Mouse (Mus musculus) CH12.LX (cell line): ENCODE data around the gene Crlf1. TPM values are rescaled to one million over a fixed set of nuclear protein-coding genes. Genes with fewer than 3 reads are reported as not detected.

Source experiments
- DNase-seq: peaks from one replicate; pipeline ENCODE4 v3.0.0-alpha.2; 2013; ENCODE audit errors: extremely low read depth
- H3K27ac ChIP-seq: 2 replicates; pipeline ENCODE4 v1.5.1; 2012; ENCODE audit warnings: low read depth, mild to moderate bottlenecking, control low read depth, moderate library complexity; ENCODE audit not compliant: insufficient read depth
- H3K27me3 ChIP-seq: replicated peaks from 2 replicates; pipeline ENCODE3; 2012; ENCODE audit warnings: inconsistent platforms
- H3K36me3 ChIP-seq, 2 experiments: replicated peaks in 1 of 2; 2 replicates each; pipeline versions ENCODE3 to v1.6.1; 2012; ENCODE audit warnings: inconsistent platforms in 1 of 2, low read length in 1 of 2, mild to moderate bottlenecking in 1 of 2, mixed read lengths in 1 of 2, moderate library complexity in 1 of 2; ENCODE audit not compliant: control insufficient read depth in 1 of 2, insufficient read depth in 1 of 2
- H3K4me1 ChIP-seq, 2 experiments: 2 replicates each; pipeline ENCODE4 v1.6.1; 2012; ENCODE audit warnings: inconsistent platforms in 1 of 2, moderate library complexity in 1 of 2; ENCODE audit not compliant: insufficient read depth in 2 of 2, control insufficient read depth in 1 of 2
- H3K4me2 ChIP-seq: 2 replicates; pipeline ENCODE4 v1.6.1; 2012; ENCODE audit warnings: low read depth, mild to moderate bottlenecking, control low read depth; ENCODE audit not compliant: poor library complexity, insufficient read depth, severe bottlenecking
- H3K4me3 ChIP-seq, 3 experiments: fragments of 150-350 bp in 1 of 3; sonication (generic) in 1 of 3; replicated peaks in 1 of 3; 2 replicates each; pipeline versions ENCODE3 to v1.5.1; 2011 to 2012; ENCODE audit warnings: low read depth in 2 of 3, low read length in 2 of 3, mild to moderate bottlenecking in 2 of 3, moderate library complexity in 2 of 3, control low read depth in 1 of 3, improper control_type of control experiment in 1 of 3, inconsistent platforms in 1 of 3, mixed read lengths in 1 of 3; ENCODE audit not compliant: poor library complexity in 1 of 3
- H3K79me2 ChIP-seq: replicated peaks from 2 replicates; pipeline ENCODE4 v1.6.1; 2012; ENCODE audit warnings: mild to moderate bottlenecking, moderate library complexity; ENCODE audit not compliant: control insufficient read depth, poor library complexity, insufficient read depth, severe bottlenecking; ENCODE audit errors: extremely low read depth
- H3K9ac ChIP-seq: 2 replicates; pipeline ENCODE4 v1.6.1; 2012; ENCODE audit warnings: low read depth, mild to moderate bottlenecking, control low read depth, moderate library complexity; ENCODE audit not compliant: insufficient read depth
- H3K9me3 ChIP-seq: replicated peaks from 2 replicates; pipeline ENCODE3; 2012; ENCODE audit warnings: low read length, inconsistent platforms, mixed read lengths
- BHLHE40 ChIP-seq: IDR thresholded peaks from 2 replicates; pipeline ENCODE4 v1.6.1; 2011; ENCODE audit warnings: mild to moderate bottlenecking, low read depth, low read length, improper control_type of control experiment
- ELF1 ChIP-seq: IDR thresholded peaks from 2 replicates; pipeline ENCODE4 v1.6.1; 2014; ENCODE audit warnings: low read depth, mild to moderate bottlenecking, inconsistent platforms, low read length, improper control_type of control experiment
- EP300 ChIP-seq: IDR thresholded peaks from 2 replicates; pipeline ENCODE4 v1.6.1; 2011; ENCODE audit warnings: low read length, improper control_type of control experiment
- ETS1 ChIP-seq: conservative IDR thresholded peaks from 2 replicates; pipeline ENCODE4 v1.6.1; 2012; ENCODE audit warnings: low read depth, mild to moderate bottlenecking, inconsistent platforms, low read length, improper control_type of control experiment, moderate library complexity
- GABPA ChIP-seq: IDR thresholded peaks from 2 replicates; pipeline ENCODE4 v1.6.1; 2012; ENCODE audit warnings: low read depth, low read length, improper control_type of control experiment, inconsistent platforms; ENCODE audit not compliant: insufficient replicate concordance
- HCFC1 ChIP-seq: IDR thresholded peaks from 2 replicates; pipeline ENCODE4 v1.6.1; 2012; ENCODE audit warnings: low read depth, mild to moderate bottlenecking, inconsistent platforms, low read length, improper control_type of control experiment
- JUN ChIP-seq: IDR thresholded peaks from 2 replicates; pipeline ENCODE4 v1.6.1; 2011; ENCODE audit warnings: low read depth, mild to moderate bottlenecking, low read length, improper control_type of control experiment, moderate library complexity; ENCODE audit not compliant: insufficient read depth
- JUND ChIP-seq: conservative IDR thresholded peaks from 2 replicates; pipeline ENCODE4 v1.6.1; 2011; ENCODE audit warnings: low read depth, low read length, improper control_type of control experiment
- KAT2A ChIP-seq: IDR thresholded peaks from 2 replicates; pipeline ENCODE4 v1.6.1; 2012; ENCODE audit warnings: low read length, improper control_type of control experiment, inconsistent platforms; ENCODE audit not compliant: insufficient replicate concordance
- MAFK ChIP-seq: IDR thresholded peaks from 2 replicates; pipeline ENCODE4 v1.6.1; 2011; ENCODE audit warnings: low read length, improper control_type of control experiment; ENCODE audit not compliant: insufficient replicate concordance
- MAX ChIP-seq: IDR thresholded peaks from 2 replicates; pipeline ENCODE4 v1.6.1; 2011; ENCODE audit warnings: low read length, improper control_type of control experiment
- MAZ ChIP-seq: IDR thresholded peaks from 2 replicates; pipeline ENCODE4 v1.6.1; 2012; ENCODE audit warnings: low read depth, mild to moderate bottlenecking, inconsistent platforms, low read length, improper control_type of control experiment, moderate library complexity
- MXI1 ChIP-seq: IDR thresholded peaks from 2 replicates; pipeline ENCODE4 v1.6.1; 2011; ENCODE audit warnings: mild to moderate bottlenecking, low read depth, low read length, improper control_type of control experiment
- MYC ChIP-seq: IDR thresholded peaks from 2 replicates; pipeline ENCODE4 v1.6.1; 2011; ENCODE audit warnings: low read depth, mild to moderate bottlenecking, improper control_type of control experiment, low read length
- PAX5 ChIP-seq: IDR thresholded peaks from 2 replicates; pipeline ENCODE4 v1.6.1; 2012; ENCODE audit warnings: low read length, inconsistent platforms, mixed read lengths
- POLR2A ChIP-seq: IDR thresholded peaks from 2 replicates; pipeline ENCODE4 v1.6.1; 2011; ENCODE audit warnings: low read depth, mild to moderate bottlenecking, improper control_type of control experiment, low read length
- UBTF ChIP-seq: IDR thresholded peaks from 2 replicates; pipeline ENCODE4 v1.6.1; 2012; ENCODE audit warnings: low read depth, mild to moderate bottlenecking, inconsistent platforms, low read length, improper control_type of control experiment, moderate library complexity
- USF1 ChIP-seq: IDR thresholded peaks from 2 replicates; pipeline ENCODE4 v1.6.1; 2014; ENCODE audit warnings: low read depth, mild to moderate bottlenecking, inconsistent platforms, low read length, improper control_type of control experiment
- USF2 ChIP-seq: conservative IDR thresholded peaks from 2 replicates; pipeline ENCODE4 v1.6.1; 2011; ENCODE audit warnings: low read depth, low read length, improper control_type of control experiment
- ZC3H11A ChIP-seq: IDR thresholded peaks from 2 replicates; pipeline ENCODE4 v1.6.1; 2012; ENCODE audit warnings: low read depth, mild to moderate bottlenecking, inconsistent platforms, low read length, improper control_type of control experiment
- ZNF384 ChIP-seq: IDR thresholded peaks from 2 replicates; pipeline ENCODE4 v1.6.1; 2012; ENCODE audit warnings: low read depth, low read length, improper control_type of control experiment, inconsistent platforms
- dilution Hi-C: fragments of 300-500 bp; cut with MboI; formaldehyde crosslinking; loops from 2 replicates; pipeline ENCODE4 v1.14.3; 2020; ENCODE audit warnings: low sequenced_read_pairs; ENCODE audit not compliant: extremely low pct_unique_long_range_greater_than_20kb, extremely low pct_ligation_motif_present
- in situ Hi-C: fragments of 300-500 bp; cut with MboI; formaldehyde crosslinking; loops from 3 replicates; pipeline ENCODE4 v1.14.3; 2019; ENCODE audit warnings: low sequenced_read_pairs, low pct_ligation_motif_present, low pct_unique_long_range_greater_than_20kb, mixed read lengths
- polyA plus RNA-seq: library from polyadenylated mRNA; unstranded; fragments of >175 nt; gene quantifications from 2 replicates; pipeline ENCODE4 v1.2.1, GENCODE M21; 2012; ENCODE audit warnings: low read depth; ENCODE audit not compliant: insufficient read length
- total RNA-seq, 2 experiments: library from RNA; depleted of rRNA; stranded (reverse); fragments of 300-350 nt in 1 of 2; fragments of >200 nt in 1 of 2; gene quantifications; 2 replicates each; pipeline ENCODE4 v1.2.3; 2012 to 2014

The Crlf1 gene
- total and polyA plus RNA-seq, 3 experiments: 0.42 to 1.1 (median 0.44) TPM

DNA sequence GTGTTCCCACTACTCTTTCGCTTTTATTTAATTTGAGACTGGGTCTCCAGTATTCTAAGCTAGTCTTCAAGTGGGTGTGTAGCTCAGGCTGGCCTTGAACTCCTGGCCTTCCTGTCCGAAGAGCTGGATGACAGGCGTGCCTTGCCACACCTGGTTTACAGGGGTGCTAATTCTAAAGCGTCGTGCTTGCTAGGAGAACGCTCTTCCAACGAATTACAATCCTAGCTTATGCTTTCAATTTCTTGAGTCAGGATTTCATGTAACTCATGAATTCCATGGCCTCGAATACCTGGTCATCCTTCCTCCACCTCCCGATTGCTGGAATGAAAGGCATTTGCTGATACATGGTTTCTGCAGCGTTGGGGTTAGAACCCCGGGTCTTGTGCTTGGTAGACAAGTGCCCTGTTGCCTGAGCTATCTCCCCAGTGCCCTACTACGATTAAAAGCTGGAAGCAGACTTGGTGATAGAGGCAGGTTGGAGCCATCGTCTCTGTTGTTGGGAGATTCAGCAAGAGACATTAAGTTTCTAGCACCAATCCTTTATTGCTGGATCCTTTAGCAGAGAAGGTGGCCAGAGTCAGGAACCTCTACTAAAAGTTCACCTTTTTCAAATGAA, 35.3 kb downstream of the Crlf1 start:
- DNase-seq: no peak
- H3K4me3 ChIP-seq: peak overlapping the region; percentile 86 to 97 (median 90)
- no peaks in the 10 kb centered on the region for H3K9me3 ChIP-seq
- H3K27ac ChIP-seq: no peak overlapping the region; the same call in 1 of the 2 replicates
- peaks cover 4% of the 10 kb centered on the region for H3K79me2 ChIP-seq
- peaks cover 32 to 41% of the 10 kb centered on the region in 2 experiments for H3K36me3 ChIP-seq
- H3K4me1 ChIP-seq: peaks cover 9 to 33% of the 10 kb centered on the region in 2 experiments
- in situ Hi-C loops: no loop called here
- TF ChIP-seq ETS1 (no peak), MYC (0 out of 2 replicates have a peak, but pooled peaks have one; percentile 30), MXI1 (peak; percentile 40; the same call in 1 of the 2 replicates), BHLHE40 (no peak)
- peak overlapping the region; percentile 31 for H3K4me2 ChIP-seq
- dilution Hi-C loops: no loop called here
- peak overlapping the region; percentile 99 for H3K9ac ChIP-seq
- no peaks in the 10 kb centered on the region for H3K27me3 ChIP-seq

DNA sequence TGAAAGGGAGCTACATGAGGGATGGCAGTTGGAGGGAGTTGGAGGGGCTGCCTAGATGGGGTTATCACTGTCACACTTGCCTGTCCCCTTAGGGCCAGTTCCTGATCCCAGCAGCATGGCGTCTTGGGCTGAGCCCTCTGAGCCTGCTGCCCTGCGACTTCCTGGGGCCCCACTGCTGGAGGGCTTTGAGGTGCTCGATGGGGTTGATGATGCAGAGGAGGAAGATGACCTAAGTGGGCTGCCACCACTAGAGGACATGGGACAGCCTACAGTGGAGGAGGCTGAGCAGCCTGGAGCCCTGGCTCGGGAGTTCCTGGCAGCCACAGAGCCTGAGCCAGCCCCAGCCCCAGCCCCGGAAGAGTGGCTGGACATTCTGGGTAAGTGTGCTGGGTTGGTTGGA, 36.3 kb downstream of the Crlf1 start:
- no peak for TF ChIP-seq UBTF
- no peak for TF ChIP-seq ZC3H11A
- no peak for TF ChIP-seq GABPA
- no peak for TF ChIP-seq ETS1
- no peak overlapping the region for H3K27ac ChIP-seq
- no peaks in the 10 kb centered on the region for H3K27me3 ChIP-seq
- peak overlapping the region; percentile 23; the same call in 1 of the 2 replicates for H3K4me2 ChIP-seq
- H3K4me3 ChIP-seq: no peak overlapping the region
- H3K9me3 ChIP-seq: no peaks in the 10 kb centered on the region
- peaks cover 4% of the 10 kb centered on the region for H3K79me2 ChIP-seq
- in situ Hi-C loops (no loop called here), dilution Hi-C loops (no loop called here)
- H3K4me1 ChIP-seq: peaks cover 9 to 28% of the 10 kb centered on the region in 2 experiments
- peak overlapping the region; percentile 23 for H3K9ac ChIP-seq
- no peak for DNase-seq
- H3K36me3 ChIP-seq: peaks cover 41 to 51% of the 10 kb centered on the region in 2 experiments

DNA sequence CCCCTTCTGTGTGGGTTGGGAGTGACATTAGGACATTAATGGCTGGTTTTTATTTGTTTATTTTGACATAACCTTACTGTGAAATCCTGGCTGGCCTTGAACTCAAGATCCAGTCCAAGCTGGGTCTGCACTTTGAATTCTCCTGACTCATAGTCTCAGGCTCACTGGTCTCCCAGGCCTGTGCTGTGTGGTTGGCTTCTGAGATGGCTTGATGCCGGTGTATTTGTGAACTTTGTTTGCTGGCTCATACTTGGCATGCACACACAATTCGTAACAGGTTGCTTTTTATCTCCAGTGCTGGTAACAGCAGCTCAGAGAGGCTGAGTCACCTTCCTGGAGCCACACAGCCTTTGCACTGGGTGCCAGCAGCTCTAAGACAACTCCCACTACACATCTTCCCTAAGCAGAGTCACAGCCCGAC, 36.8 kb downstream of the Crlf1 start:
- no peak overlapping the region for H3K4me3 ChIP-seq
- no peak for TF ChIP-seq PAX5
- TF ChIP-seq ELF1: no peak
- no peak for TF ChIP-seq MAFK
- no peak for TF ChIP-seq USF1
- no peak for TF ChIP-seq UBTF
- no peak for TF ChIP-seq MAX
- TF ChIP-seq JUND: no peak
- TF ChIP-seq HCFC1: no peak
- TF ChIP-seq JUN: no peak
- no peak for TF ChIP-seq KAT2A
- no peak for TF ChIP-seq USF2
- TF ChIP-seq EP300: no peak
- TF ChIP-seq ZNF384: no peak
- TF ChIP-seq POLR2A: no peak
- no peak for TF ChIP-seq MAZ
- no peak overlapping the region for H3K27ac ChIP-seq
- in situ Hi-C loops (no loop called here), dilution Hi-C loops (no loop called here)
- H3K27me3 ChIP-seq: no peaks in the 10 kb centered on the region
- no peak overlapping the region for H3K9ac ChIP-seq
- H3K79me2 ChIP-seq: peaks cover 4% of the 10 kb centered on the region
- H3K36me3 ChIP-seq: peaks cover 46 to 56% of the 10 kb centered on the region in 2 experiments
- no peak for DNase-seq
- peaks cover 9 to 28% of the 10 kb centered on the region in 2 experiments for H3K4me1 ChIP-seq
- no peaks in the 10 kb centered on the region for H3K9me3 ChIP-seq
- no peak overlapping the region for H3K4me2 ChIP-seq
